Mouse (Mus musculus): Measurements from ENCODE around the gene Krt7.

Gene Krt7

GRCm38 (mm10) chr15:101410775-101411174, at the start of gene Krt7:
Krt7 (plus strand) TSS chr15:101411043.
- Histone ChIP-seq H3K36me3 (ENCODE audit: insufficient read depth, low read length) (no peaks in the 10 kb centered on the region), H3K9me3 (ENCODE audit: low read length) (no peaks in the 10 kb centered on the region), H3K4me1 (replicated peaks; ENCODE audit: low read depth, low read length) (peaks cover 27% of the 10 kb centered on the region), H3K27me3 (ENCODE audit: insufficient read depth, low read length) (peaks cover 59% of the 10 kb centered on the region), H3K4me3 (replicated peaks; ENCODE audit: low read length) (peak within 1 kb of the TSS; percentile 69; the same call in 1 of the 2 replicates)
- no peak for TF ChIP-seq NANOG (IDR thresholded peaks at IDR 0.05; ENCODE audit: borderline replicate concordance, low read length)
- no peak for TF ChIP-seq POU5F1 (IDR thresholded peaks at IDR 0.05; ENCODE audit: borderline replicate concordance, low read length)
- TF ChIP-seq CTCF (conservative IDR thresholded peaks at IDR 0.05; ENCODE audit: low read length) = no peak

GRCm38 (mm10) chr15:101362393-101363010, 48.3 kb upstream of the Krt7 start:
- Histone ChIP-seq H3K9me3 (ENCODE audit: low read length) (peaks cover 9% of the 10 kb centered on the region), H3K4me1 (replicated peaks; ENCODE audit: low read depth, low read length) (peaks cover 27% of the 10 kb centered on the region), H3K4me3 (replicated peaks; ENCODE audit: low read length) (no peak overlapping the region), H3K27me3 (ENCODE audit: insufficient read depth, low read length) (peaks cover 28% of the 10 kb centered on the region), H3K36me3 (ENCODE audit: insufficient read depth, low read length) (no peaks in the 10 kb centered on the region)
- TF ChIP-seq POU5F1 (IDR thresholded peaks at IDR 0.05; ENCODE audit: borderline replicate concordance, low read length) = no peak
- no peak for TF ChIP-seq CTCF (conservative IDR thresholded peaks at IDR 0.05; ENCODE audit: low read length)
- TF ChIP-seq NANOG (IDR thresholded peaks at IDR 0.05; ENCODE audit: borderline replicate concordance, low read length) = no peak

- H3K27me3 ChIP-seq (ENCODE audit: insufficient read depth, low read length) = peaks cover 28% of the 10 kb centered on the region
- TF ChIP-seq POU5F1 (IDR thresholded peaks at IDR 0.05; ENCODE audit: borderline replicate concordance, low read length) (no peak), NANOG (IDR thresholded peaks at IDR 0.05; ENCODE audit: borderline replicate concordance, low read length) (no peak)
- peaks cover 9% of the 10 kb centered on the region for H3K9me3 ChIP-seq (ENCODE audit: low read length)
Observed at GRCm38 (mm10) chr15:101363933-101364332, 46.9 kb upstream of the Krt7 start.

GRCm38 (mm10) chr15:101364425-101364824, 46.4 kb upstream of the Krt7 start:
- Histone ChIP-seq H3K36me3 (ENCODE audit: insufficient read depth, low read length) (no peaks in the 10 kb centered on the region), H3K4me3 (replicated peaks; ENCODE audit: low read length) (no peak overlapping the region), H3K4me1 (replicated peaks; ENCODE audit: low read depth, low read length) (peaks cover 31% of the 10 kb centered on the region), H3K9me3 (ENCODE audit: low read length) (peaks cover 9% of the 10 kb centered on the region), H3K27me3 (ENCODE audit: insufficient read depth, low read length) (peaks cover 28% of the 10 kb centered on the region)
- no peak for TF ChIP-seq POU5F1 (IDR thresholded peaks at IDR 0.05; ENCODE audit: borderline replicate concordance, low read length)
- TF ChIP-seq NANOG (IDR thresholded peaks at IDR 0.05; ENCODE audit: borderline replicate concordance, low read length) = no peak
- TF ChIP-seq CTCF (conservative IDR thresholded peaks at IDR 0.05; ENCODE audit: low read length) = no peak

More at GRCm38 (mm10) chr15:101363933-101364332, 46.9 kb upstream of the Krt7 start:
- H3K36me3 ChIP-seq (ENCODE audit: insufficient read depth, low read length) = no peaks in the 10 kb centered on the region
- H3K4me3 ChIP-seq (replicated peaks; ENCODE audit: low read length) = no peak overlapping the region
- peaks cover 27% of the 10 kb centered on the region for H3K4me1 ChIP-seq (replicated peaks; ENCODE audit: low read depth, low read length)

GRCm38 (mm10) chr15:101364891-101365671, 45.8 kb upstream of the Krt7 start:
- Histone ChIP-seq H3K36me3 (ENCODE audit: insufficient read depth, low read length) (no peaks in the 10 kb centered on the region), H3K27me3 (ENCODE audit: insufficient read depth, low read length) (peaks cover 25% of the 10 kb centered on the region), H3K9me3 (ENCODE audit: low read length) (peaks cover 5% of the 10 kb centered on the region), H3K4me3 (replicated peaks; ENCODE audit: low read length) (no peak overlapping the region), H3K4me1 (replicated peaks; ENCODE audit: low read depth, low read length) (peaks cover 38% of the 10 kb centered on the region)
- TF ChIP-seq CTCF (conservative IDR thresholded peaks at IDR 0.05; ENCODE audit: low read length) (no peak), NANOG (IDR thresholded peaks at IDR 0.05; ENCODE audit: borderline replicate concordance, low read length) (no peak), POU5F1 (IDR thresholded peaks at IDR 0.05; ENCODE audit: borderline replicate concordance, low read length) (no peak)

- TF ChIP-seq POU5F1 (IDR thresholded peaks at IDR 0.05; ENCODE audit: borderline replicate concordance, low read length) (no peak), CTCF (conservative IDR thresholded peaks at IDR 0.05; ENCODE audit: low read length) (no peak), NANOG (IDR thresholded peaks at IDR 0.05; ENCODE audit: borderline replicate concordance, low read length) (no peak)
- no peaks in the 10 kb centered on the region for H3K9me3 ChIP-seq (ENCODE audit: low read length)
- no peaks in the 10 kb centered on the region for H3K36me3 ChIP-seq (ENCODE audit: insufficient read depth, low read length)
- H3K4me3 ChIP-seq (replicated peaks; ENCODE audit: low read length) = no peak overlapping the region
- peaks cover 44% of the 10 kb centered on the region for H3K4me1 ChIP-seq (replicated peaks; ENCODE audit: low read depth, low read length)
- H3K27me3 ChIP-seq (ENCODE audit: insufficient read depth, low read length) = peaks cover 21% of the 10 kb centered on the region
Observed at GRCm38 (mm10) chr15:101365721-101366120, 45.1 kb upstream of the Krt7 start.

- H3K4me3 ChIP-seq (replicated peaks; ENCODE audit: low read length) = no peak overlapping the region
- TF ChIP-seq CTCF (conservative IDR thresholded peaks at IDR 0.05; ENCODE audit: low read length) = no peak
- no peaks in the 10 kb centered on the region for H3K9me3 ChIP-seq (ENCODE audit: low read length)
- peaks cover 19% of the 10 kb centered on the region for H3K27me3 ChIP-seq (ENCODE audit: insufficient read depth, low read length)
- peaks cover 44% of the 10 kb centered on the region for H3K4me1 ChIP-seq (replicated peaks; ENCODE audit: low read depth, low read length)
- H3K36me3 ChIP-seq (ENCODE audit: insufficient read depth, low read length) = no peaks in the 10 kb centered on the region
Observed at GRCm38 (mm10) chr15:101366482-101366881, 44.4 kb upstream of the Krt7 start.

GRCm38 (mm10) chr15:101366926-101367325, 43.9 kb upstream of the Krt7 start:
- Histone ChIP-seq H3K4me1 (replicated peaks; ENCODE audit: low read depth, low read length) (peaks cover 44% of the 10 kb centered on the region), H3K36me3 (ENCODE audit: insufficient read depth, low read length) (no peaks in the 10 kb centered on the region), H3K9me3 (ENCODE audit: low read length) (no peaks in the 10 kb centered on the region), H3K27me3 (ENCODE audit: insufficient read depth, low read length) (peaks cover 19% of the 10 kb centered on the region), H3K4me3 (replicated peaks; ENCODE audit: low read length) (no peak overlapping the region)
- no peak for TF ChIP-seq POU5F1 (IDR thresholded peaks at IDR 0.05; ENCODE audit: borderline replicate concordance, low read length)
- TF ChIP-seq CTCF (conservative IDR thresholded peaks at IDR 0.05; ENCODE audit: low read length) = no peak
- TF ChIP-seq NANOG (IDR thresholded peaks at IDR 0.05; ENCODE audit: borderline replicate concordance, low read length) = no peak
